Mouse (Mus musculus): ENCODE data around the gene Tnfrsf21.

Tnfrsf21 gene

DNA sequence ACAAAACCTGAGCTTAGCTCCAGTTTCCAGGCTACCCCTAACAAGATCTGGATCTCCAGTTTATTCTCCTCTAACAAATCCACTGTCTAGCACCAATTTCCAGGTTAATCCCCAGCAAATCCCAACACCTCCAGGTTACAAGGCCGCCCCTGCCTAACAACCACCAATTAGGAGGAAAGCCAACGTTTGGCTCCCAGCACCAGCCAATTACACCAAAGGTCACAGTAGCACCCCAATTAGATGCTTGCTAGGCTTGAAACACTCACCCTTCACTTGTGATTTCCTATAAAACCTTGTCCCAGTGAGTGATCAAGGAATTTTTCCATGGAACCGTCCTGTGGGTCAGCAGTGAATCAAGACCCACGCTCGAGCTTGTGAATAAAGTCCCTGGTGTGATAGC, 116.1 kb downstream of the Tnfrsf21 start:
- DNase-seq = no peak

DNA sequence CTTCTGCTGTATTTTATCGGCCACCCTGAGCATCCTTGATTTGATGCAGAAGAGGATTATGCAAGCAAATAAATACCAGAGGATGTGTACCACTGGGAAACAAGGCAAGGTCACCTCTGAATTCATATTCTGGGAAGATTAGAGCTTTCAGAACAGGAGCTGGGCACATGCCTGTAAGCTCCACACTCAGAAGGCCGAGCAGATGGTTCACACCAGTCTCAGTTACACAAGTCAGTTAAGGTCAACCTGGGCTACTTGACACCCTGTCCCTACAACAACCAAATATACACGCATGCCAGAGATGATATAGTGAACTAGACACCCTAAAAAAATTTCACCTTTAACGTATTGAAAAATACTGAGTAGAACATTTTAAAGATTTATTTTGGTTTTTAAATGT, 116.8 kb downstream of the Tnfrsf21 start:
- no peak for DNase-seq

- DNase-seq = no peak
These were observed 118.6 kb downstream of the Tnfrsf21 start for GRCm38 (mm10) chr17:43134991-43135390.

DNA sequence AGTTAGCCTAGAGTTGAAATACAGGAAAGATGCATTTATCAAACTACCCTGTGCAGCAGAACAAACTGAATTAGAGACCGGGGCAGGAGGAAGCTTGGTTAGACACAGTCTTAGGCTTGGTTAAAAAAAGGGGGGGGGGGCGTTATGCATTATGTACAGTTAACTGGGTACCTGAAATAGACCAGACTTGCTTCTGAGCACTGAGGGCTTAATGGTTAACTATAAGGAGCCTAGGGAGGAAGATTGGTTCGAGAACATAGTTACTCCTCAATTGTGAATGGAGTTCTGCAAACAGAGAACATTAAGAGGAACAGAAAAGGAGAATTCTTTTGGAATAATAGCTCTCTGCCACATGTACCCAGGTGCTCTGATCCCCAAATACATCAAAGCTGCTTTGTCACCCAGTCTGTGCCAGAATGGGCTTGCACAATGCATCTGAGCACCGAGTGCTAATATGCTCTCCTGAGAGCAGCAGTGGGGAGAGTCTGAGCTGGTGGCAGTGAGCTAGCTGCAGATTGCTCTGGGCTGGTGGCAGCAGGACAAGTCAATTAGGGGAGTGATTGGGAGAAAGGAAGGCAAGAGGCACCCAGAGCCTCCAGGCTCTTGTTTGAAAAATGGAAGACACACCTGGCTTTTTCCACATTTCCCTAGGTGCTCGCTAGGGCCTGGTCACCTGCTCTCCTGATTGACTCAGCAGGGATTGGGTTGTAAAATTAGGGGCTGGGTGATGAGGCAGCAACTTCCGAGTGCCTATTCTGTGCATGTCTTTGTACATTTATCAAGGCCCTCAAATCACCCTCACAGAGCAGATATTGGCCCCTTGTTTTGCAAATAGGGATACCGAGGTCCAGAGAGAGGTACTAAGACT, 119.3 kb downstream of the Tnfrsf21 start:
- DNase-seq = no peak

- DNase-seq = no peak
These were observed 120.4 kb downstream of the Tnfrsf21 start for GRCm38 (mm10) chr17:43136720-43137119.

GRCm38 (mm10) chr17:43137838-43138237, 121.5 kb downstream of the Tnfrsf21 start:
- no peak for DNase-seq

GRCm38 (mm10) chr17:43138356-43138755, 122.0 kb downstream of the Tnfrsf21 start:
- no peak for DNase-seq

Measured in kidney, adult 18-20 months (tissue).